Mouse (Mus musculus) adrenal gland, adult 8-10 months (tissue): ENCODE measurements around the gene Gabrr2. TPM values are rescaled to one million over a fixed set of nuclear protein-coding genes. Genes with fewer than 3 reads are reported as not detected.

Source experiments
- total RNA-seq, 4 experiments: library from RNA; stranded (reverse); gene quantifications; 2 replicates each; pipeline ENCODE4 v1.2.4; 2022

Gabrr2 gene
- total RNA-seq, 4 experiments from 2014 or later: 0.71 to 0.89 TPM; not detected in 2

Other genes starting within 250 kb of the Gabrr2 start
- 10 to 100 TPM in 1 of 4 experiments, 1 to 10 TPM in 3; 2.8 to 10.6 (median 4.9) TPM for gene Ankrd6, start 112.2 kb upstream of the Gabrr2 start, total RNA-seq
- 10 to 100 TPM; 10.2 to 16.4 (median 13.9) TPM for gene Rragd, start 80.0 kb upstream of the Gabrr2 start, total RNA-seq
- 10 to 100 TPM; 45.2 to 68.6 (median 63.7) TPM for gene Ube2j1, start 31.6 kb upstream of the Gabrr2 start, total RNA-seq
- gene Gabrr1, start 69.5 kb downstream of the Gabrr2 start, total RNA-seq: under 1 TPM in 3 of 4 experiments, not detected in 1; 0.14 to 0.17 (median 0.15) TPM
- gene Pm20d2, start 126.7 kb downstream of the Gabrr2 start, total RNA-seq: 10 to 100 TPM; 15.6 to 42.2 (median 27.4) TPM
- gene Srsf12, start 146.0 kb downstream of the Gabrr2 start, total RNA-seq: 1 to 10 TPM in 3 of 4 experiments, under 1 TPM in 1; 0.63 to 2.4 (median 2.1) TPM
- 100 to 1,000 TPM; 132 to 175 (median 155) TPM for gene Pnrc1, start 227.2 kb downstream of the Gabrr2 start, total RNA-seq
- gene Rngtt, start 247.3 kb downstream of the Gabrr2 start, total RNA-seq: 10 to 100 TPM; 33.0 to 43.2 (median 38.8) TPM